Mouse (Mus musculus): ENCODE results near the gene Cmc1. TPM values are rescaled to one million over a fixed set of nuclear protein-coding genes. Genes with fewer than 3 reads are reported as not detected.

Gene Cmc1
- polyA plus RNA-seq, 1 experiment, result 2.8 TPM

DNA sequence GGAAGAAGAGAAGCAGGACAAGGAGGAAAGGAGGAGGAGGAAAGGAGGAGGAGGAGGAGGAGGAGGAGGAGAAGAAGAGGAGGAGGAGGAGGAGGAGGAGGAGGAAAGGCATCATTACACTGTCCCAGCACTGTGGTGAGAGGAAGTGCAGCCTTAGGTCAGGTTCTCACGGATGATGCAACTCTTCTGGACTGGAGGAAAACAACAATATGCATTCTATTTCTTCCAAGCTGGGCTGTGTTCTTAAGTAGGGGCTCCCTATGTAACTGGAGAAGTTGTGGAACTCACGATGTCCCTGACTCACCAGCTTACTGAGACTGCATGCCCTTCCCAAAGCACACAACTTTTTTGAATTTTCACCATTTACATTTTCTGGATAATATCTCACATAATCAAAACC, 118.3 kb downstream of the Cmc1 start:
- no peak for DNase-seq (ENCODE audit: low read depth)

DNA sequence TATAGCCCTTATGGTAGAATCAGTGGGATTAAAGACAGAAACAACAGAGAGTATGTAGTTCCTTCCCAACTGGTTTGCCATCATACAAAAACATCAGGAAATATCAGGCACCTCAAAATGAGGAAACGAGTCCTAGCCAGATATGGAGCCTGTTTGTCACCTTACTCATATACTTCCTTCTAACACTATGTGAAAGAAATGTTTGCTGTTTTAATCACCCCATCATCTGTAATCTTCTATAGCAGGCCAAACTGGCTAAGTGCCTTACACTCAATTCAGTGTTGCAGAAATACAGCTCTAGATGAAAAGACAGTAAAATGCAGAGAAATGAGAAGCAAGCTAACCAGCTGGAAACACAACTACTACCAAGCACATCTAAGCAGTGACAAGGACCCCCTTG, 119.7 kb downstream of the Cmc1 start:
- no peak for DNase-seq (ENCODE audit: low read depth)

DNA sequence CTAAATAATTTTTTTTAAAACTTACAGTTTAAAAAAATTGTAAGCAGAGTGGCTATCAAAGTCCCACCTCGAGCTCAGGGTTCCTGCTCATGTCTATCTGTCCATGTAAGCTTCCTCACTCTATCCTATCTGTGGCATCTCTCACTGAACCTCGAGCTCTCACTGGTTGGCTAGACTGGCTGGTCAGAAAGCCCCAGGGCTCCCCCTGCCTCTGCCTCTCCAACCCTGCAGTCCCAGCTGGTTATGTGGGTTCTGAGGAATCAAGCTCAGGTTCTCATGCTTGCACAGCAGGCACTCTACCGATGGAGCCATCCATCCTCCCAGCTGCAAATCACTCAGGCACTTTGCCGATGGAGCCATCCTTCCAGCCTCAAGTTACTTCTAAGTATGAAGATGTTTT, 120.5 kb downstream of the Cmc1 start:
- no peak for DNase-seq (ENCODE audit: low read depth)

DNA sequence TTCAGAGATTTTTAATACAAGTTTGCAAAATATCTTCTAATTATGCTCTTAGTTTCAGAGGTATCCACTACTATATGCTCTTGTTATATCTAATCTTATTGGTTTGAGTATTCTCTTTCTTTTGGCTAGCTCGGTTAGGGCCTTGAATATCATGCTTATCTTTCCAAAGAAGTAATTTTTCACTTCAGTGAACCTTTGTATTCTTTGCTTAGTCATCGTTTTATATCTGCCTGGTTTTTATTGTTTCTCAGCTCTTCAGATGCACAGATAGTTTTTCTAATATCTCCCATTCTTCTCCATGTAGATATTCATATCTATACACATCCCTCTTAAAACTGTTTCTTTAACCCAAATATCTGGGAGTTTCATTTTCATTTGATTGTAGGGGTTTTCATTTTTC, 125.0 kb downstream of the Cmc1 start:
- DNase-seq (ENCODE audit: low read depth), result no peak

Other genes with a start within 250 kb of the Cmc1 start
- gene Azi2, start 109.7 kb downstream of the Cmc1 start, polyA plus RNA-seq (2012; rRNA removed), result 19.7 and 20.8 TPM in 2 replicates

All from gonadal fat pad, adult 2 months (tissue).